Mouse (Mus musculus): ENCODE measurements around the gene Fank1. TPM values are rescaled to one million over a fixed set of nuclear protein-coding genes. Genes with fewer than 3 reads are reported as not detected.

Gene Fank1
- polyA plus RNA-seq, 1 experiment from 2014 or later: 0.64 TPM

GRCm38 (mm10) chr7:133759611-133760353, 16.9 kb upstream of the Fank1 start:
- DNase-seq (ENCODE audit: low spot score): peak; percentile 68
- H3K4me2 ChIP-seq (ENCODE audit: low read length): peak overlapping the region; percentile 32
- WGBS: 16% methylated on average over 27 of the region's 27 CpGs
- 0 out of 2 replicates have a peak, but pooled peaks cover 5% of the 10 kb centered on the region for H3K9me3 ChIP-seq (ENCODE audit: control insufficient read depth, low read length)
- 0 out of 2 replicates have a peak, but pooled peaks have one; percentile 24 for ATAC-seq (replicated peaks; ENCODE audit: low FRiP score, low TSS enrichment, low read depth)
- H3K27me3 ChIP-seq (replicated peaks; ENCODE audit: control insufficient read depth, insufficient read depth, low read length): no peaks in the 10 kb centered on the region
- H3K27ac ChIP-seq (ENCODE audit: low read depth): no peak overlapping the region
- H3K4me1 ChIP-seq (replicated peaks; ENCODE audit: control insufficient read depth, insufficient read depth, low read length): no peaks in the 10 kb centered on the region; the same call in 1 of the 2 replicates
- H3K9ac ChIP-seq (ENCODE audit: low read length): no peak overlapping the region
- peaks cover 4% of the 10 kb centered on the region; the same call in 1 of the 2 replicates for H3K36me3 ChIP-seq (ENCODE audit: control insufficient read depth, insufficient read depth, low read length)
- H3K4me3 ChIP-seq (ENCODE audit: low read depth, low read length): no peak overlapping the region

GRCm38 (mm10) chr7:133762696-133763095, 14.0 kb upstream of the Fank1 start:
- WGBS: 82% methylated on average over 6 of the region's 6 CpGs
- no peak overlapping the region for H3K27ac ChIP-seq (ENCODE audit: low read depth)

GRCm38 (mm10) chr7:133764425-133764824, 12.2 kb upstream of the Fank1 start:
- ATAC-seq (replicated peaks; ENCODE audit: low FRiP score, low TSS enrichment, low read depth) (peak; percentile 69; the same call in 1 of the 2 replicates), DNase-seq (ENCODE audit: low spot score) (no peak)
- 66% methylated on average over 2 of the region's 2 CpGs for WGBS
- Histone ChIP-seq H3K9me3 (ENCODE audit: control insufficient read depth, low read length) (0 out of 2 replicates have a peak, but pooled peaks cover 5% of the 10 kb centered on the region), H3K4me2 (ENCODE audit: low read length) (no peak overlapping the region), H3K36me3 (ENCODE audit: control insufficient read depth, insufficient read depth, low read length) (0 out of 2 replicates have a peak, but pooled peaks cover under 1% of the 10 kb centered on the region), H3K9ac (ENCODE audit: low read length) (no peak overlapping the region), H3K4me1 (replicated peaks; ENCODE audit: control insufficient read depth, insufficient read depth, low read length) (no peaks in the 10 kb centered on the region; the same call in 1 of the 2 replicates), H3K4me3 (ENCODE audit: low read depth, low read length) (no peak overlapping the region), H3K27me3 (replicated peaks; ENCODE audit: control insufficient read depth, insufficient read depth, low read length) (no peaks in the 10 kb centered on the region), H3K27ac (ENCODE audit: low read depth) (peak overlapping the region; percentile 1; the same call in 1 of the 2 replicates)

More at GRCm38 (mm10) chr7:133762696-133763095, 14.0 kb upstream of the Fank1 start:
- Histone ChIP-seq H3K4me1 (replicated peaks; ENCODE audit: control insufficient read depth, insufficient read depth, low read length) (no peaks in the 10 kb centered on the region; the same call in 1 of the 2 replicates), H3K9ac (ENCODE audit: low read length) (no peak overlapping the region), H3K4me3 (ENCODE audit: low read depth, low read length) (no peak overlapping the region), H3K9me3 (ENCODE audit: control insufficient read depth, low read length) (0 out of 2 replicates have a peak, but pooled peaks cover 5% of the 10 kb centered on the region), H3K4me2 (ENCODE audit: low read length) (no peak overlapping the region), H3K27me3 (replicated peaks; ENCODE audit: control insufficient read depth, insufficient read depth, low read length) (no peaks in the 10 kb centered on the region), H3K36me3 (ENCODE audit: control insufficient read depth, insufficient read depth, low read length) (peaks cover 4% of the 10 kb centered on the region; the same call in 1 of the 2 replicates)
- no peak for DNase-seq (ENCODE audit: low spot score)
- no peak for ATAC-seq (replicated peaks; ENCODE audit: low FRiP score, low TSS enrichment, low read depth)

- no peaks in the 10 kb centered on the region for H3K4me1 ChIP-seq (replicated peaks; ENCODE audit: control insufficient read depth, insufficient read depth, low read length)
- no peak overlapping the region for H3K9ac ChIP-seq (ENCODE audit: low read length)
- no peaks in the 10 kb centered on the region for H3K36me3 ChIP-seq (ENCODE audit: control insufficient read depth, insufficient read depth, low read length)
- no peak overlapping the region for H3K27ac ChIP-seq (ENCODE audit: low read depth)
- no peak overlapping the region for H3K4me2 ChIP-seq (ENCODE audit: low read length)
- no peak for DNase-seq (ENCODE audit: low spot score)
- H3K4me3 ChIP-seq (ENCODE audit: low read depth, low read length): no peak overlapping the region
- no peaks in the 10 kb centered on the region for H3K27me3 ChIP-seq (replicated peaks; ENCODE audit: control insufficient read depth, insufficient read depth, low read length)
- 81% methylated on average over 10 of the region's 10 CpGs for WGBS
- H3K9me3 ChIP-seq (ENCODE audit: control insufficient read depth, low read length): 0 out of 2 replicates have a peak, but pooled peaks cover 5% of the 10 kb centered on the region
- ATAC-seq (replicated peaks; ENCODE audit: low FRiP score, low TSS enrichment, low read depth): no peak
Observed at GRCm38 (mm10) chr7:133765240-133765848, 11.3 kb upstream of the Fank1 start.

GRCm38 (mm10) chr7:133765849-133766243, 10.8 kb upstream of the Fank1 start:
- Histone ChIP-seq H3K9ac (ENCODE audit: low read length) (no peak overlapping the region), H3K27me3 (replicated peaks; ENCODE audit: control insufficient read depth, insufficient read depth, low read length) (no peaks in the 10 kb centered on the region), H3K4me3 (ENCODE audit: low read depth, low read length) (no peak overlapping the region), H3K36me3 (ENCODE audit: control insufficient read depth, insufficient read depth, low read length) (no peaks in the 10 kb centered on the region), H3K4me2 (ENCODE audit: low read length) (no peak overlapping the region), H3K27ac (ENCODE audit: low read depth) (no peak overlapping the region), H3K4me1 (replicated peaks; ENCODE audit: control insufficient read depth, insufficient read depth, low read length) (no peaks in the 10 kb centered on the region), H3K9me3 (ENCODE audit: control insufficient read depth, low read length) (0 out of 2 replicates have a peak, but pooled peaks cover 5% of the 10 kb centered on the region)
- DNase-seq (ENCODE audit: low spot score): no peak
- ATAC-seq (replicated peaks; ENCODE audit: low FRiP score, low TSS enrichment, low read depth): no peak
- 90% methylated on average over 13 of the region's 13 CpGs for WGBS

- H3K36me3 ChIP-seq (ENCODE audit: control insufficient read depth, insufficient read depth, low read length): no peaks in the 10 kb centered on the region
- H3K27me3 ChIP-seq (replicated peaks; ENCODE audit: control insufficient read depth, insufficient read depth, low read length): no peaks in the 10 kb centered on the region
- ATAC-seq (replicated peaks; ENCODE audit: low FRiP score, low TSS enrichment, low read depth) (no peak), DNase-seq (ENCODE audit: low spot score) (no peak)
- WGBS: 78% methylated on average over 4 of the region's 4 CpGs
- no peak overlapping the region for H3K27ac ChIP-seq (ENCODE audit: low read depth)
- no peak overlapping the region for H3K9ac ChIP-seq (ENCODE audit: low read length)
- H3K4me3 ChIP-seq (ENCODE audit: low read depth, low read length): no peak overlapping the region
- no peaks in the 10 kb centered on the region for H3K9me3 ChIP-seq (ENCODE audit: control insufficient read depth, low read length)
- H3K4me2 ChIP-seq (ENCODE audit: low read length): no peak overlapping the region
- no peaks in the 10 kb centered on the region for H3K4me1 ChIP-seq (replicated peaks; ENCODE audit: control insufficient read depth, insufficient read depth, low read length)
Observed at GRCm38 (mm10) chr7:133768027-133768426, 8.6 kb upstream of the Fank1 start.

GRCm38 (mm10) chr7:133768517-133768916, 8.1 kb upstream of the Fank1 start:
- WGBS: 65% methylated on average over 5 of the region's 5 CpGs
- H3K27ac ChIP-seq (ENCODE audit: low read depth): no peak overlapping the region
- H3K9me3 ChIP-seq (ENCODE audit: control insufficient read depth, low read length): no peaks in the 10 kb centered on the region
- H3K4me3 ChIP-seq (ENCODE audit: low read depth, low read length): no peak overlapping the region
- H3K36me3 ChIP-seq (ENCODE audit: control insufficient read depth, insufficient read depth, low read length): no peaks in the 10 kb centered on the region
- H3K27me3 ChIP-seq (replicated peaks; ENCODE audit: control insufficient read depth, insufficient read depth, low read length): no peaks in the 10 kb centered on the region
- no peak overlapping the region for H3K4me2 ChIP-seq (ENCODE audit: low read length)
- ATAC-seq (replicated peaks; ENCODE audit: low FRiP score, low TSS enrichment, low read depth) (no peak), DNase-seq (ENCODE audit: low spot score) (no peak)
- no peaks in the 10 kb centered on the region for H3K4me1 ChIP-seq (replicated peaks; ENCODE audit: control insufficient read depth, insufficient read depth, low read length)
- no peak overlapping the region for H3K9ac ChIP-seq (ENCODE audit: low read length)

GRCm38 (mm10) chr7:133775179-133775578, 1.5 kb upstream of the Fank1 start:
- peak overlapping the region; percentile 70 for H3K4me2 ChIP-seq (ENCODE audit: low read length)
- no peak for DNase-seq (ENCODE audit: low spot score)
- no peak overlapping the region for H3K27ac ChIP-seq (ENCODE audit: low read depth)
- H3K4me3 ChIP-seq (ENCODE audit: low read depth, low read length): peak overlapping the region; percentile 71; the same call in 1 of the 2 replicates
- H3K36me3 ChIP-seq (ENCODE audit: control insufficient read depth, insufficient read depth, low read length): no peaks in the 10 kb centered on the region
- ATAC-seq (replicated peaks; ENCODE audit: low FRiP score, low TSS enrichment, low read depth): no peak
- H3K4me1 ChIP-seq (replicated peaks; ENCODE audit: control insufficient read depth, insufficient read depth, low read length): no peaks in the 10 kb centered on the region; the same call in 1 of the 2 replicates
- H3K9me3 ChIP-seq (ENCODE audit: control insufficient read depth, low read length): no peaks in the 10 kb centered on the region
- 52% methylated on average over 5 of the region's 5 CpGs for WGBS
- no peaks in the 10 kb centered on the region for H3K27me3 ChIP-seq (replicated peaks; ENCODE audit: control insufficient read depth, insufficient read depth, low read length)
- H3K9ac ChIP-seq (ENCODE audit: low read length): no peak overlapping the region

All from intestine, embryonic 14.5 days (tissue).